Mouse (Mus musculus) forebrain, embryonic 12.5 days (tissue): Measurements from ENCODE around the gene Ppp1r9a. TPM values are rescaled to one million over a fixed set of nuclear protein-coding genes. Genes with fewer than 3 reads are reported as not detected.

Source experiments
- ATAC-seq: fragments of 200-750 bp; cut with Nextera tagmentation; 2 replicates; pipeline ENCODE4 v1.8.0; 2017; ENCODE audit warnings: moderate TSS enrichment; ENCODE audit not compliant: low FRiP score
- H3K27ac ChIP-seq: fragments of 300-500 bp; sonication (generic); 2 replicates; pipeline ENCODE4 v1.5.1; 2016; ENCODE audit warnings: mild to moderate bottlenecking
- H3K27me3 ChIP-seq: fragments of 300-500 bp; sonication (generic); 2 replicates; pipeline ENCODE4 v1.6.1; 2016; ENCODE audit warnings: mild to moderate bottlenecking
- H3K36me3 ChIP-seq: fragments of 300-500 bp; sonication (generic); replicated peaks from 2 replicates; pipeline ENCODE4 v1.6.1; 2016; ENCODE audit warnings: mild to moderate bottlenecking
- H3K4me1 ChIP-seq: fragments of 300-500 bp; sonication (generic); 2 replicates; pipeline ENCODE4 v1.6.1; 2016
- H3K4me2 ChIP-seq: fragments of 300-500 bp; sonication (generic); 2 replicates; pipeline ENCODE4 v1.6.1; 2016; ENCODE audit warnings: mild to moderate bottlenecking, moderate library complexity
- H3K4me3 ChIP-seq: fragments of 300-500 bp; sonication (generic); replicated peaks from 2 replicates; pipeline ENCODE4 v1.5.1; 2016; ENCODE audit warnings: mild to moderate bottlenecking
- H3K9ac ChIP-seq: fragments of 300-500 bp; sonication (generic); 2 replicates; pipeline ENCODE4 v1.6.1; 2016; ENCODE audit warnings: mild to moderate bottlenecking
- H3K9me3 ChIP-seq: fragments of 300-500 bp; sonication (generic); 2 replicates; pipeline ENCODE4 v1.6.1; 2016
- WGBS: fragments of 180-500 bp; shearing (Covaris S2); methylation state at CpG from one replicate; pipeline ENCODE4 v1.1.7; 2016; 5-methylcytosine and 5-hydroxymethylcytosine counted together
- polyA plus RNA-seq: library from polyadenylated mRNA; unstranded; fragments of >200 nt; fragmentation: Nextera tagmentation; extraction: Ambion mirVana; gene quantifications from 2 replicates; pipeline ENCODE4 v1.2.1, GENCODE M21; 2016

Ppp1r9a gene
- polyA plus RNA-seq, 1 experiment from 2014 or later = 30.5 TPM

- ATAC-seq = no peak
- no peaks in the 10 kb centered on the region for H3K36me3 ChIP-seq
- no peak overlapping the region for H3K9ac ChIP-seq
- no peaks in the 10 kb centered on the region for H3K9me3 ChIP-seq
- H3K27ac ChIP-seq = no peak overlapping the region
- no peaks in the 10 kb centered on the region for H3K27me3 ChIP-seq
- WGBS = 95% methylated on average over 6 of the region's 6 CpGs
- no peak overlapping the region for H3K4me2 ChIP-seq
- no peak overlapping the region for H3K4me3 ChIP-seq
- peaks cover 28% of the 10 kb centered on the region for H3K4me1 ChIP-seq
Observed at GRCm38 (mm10) chr6:5014567-5014966, 111.8 kb downstream of the Ppp1r9a start.

- H3K27ac ChIP-seq = no peak overlapping the region
- WGBS = 61% methylated on average over 2 of the region's 2 CpGs
- H3K27me3 ChIP-seq = no peaks in the 10 kb centered on the region
- ATAC-seq = no peak
- H3K9me3 ChIP-seq = no peaks in the 10 kb centered on the region
- H3K4me2 ChIP-seq = no peak overlapping the region
- H3K9ac ChIP-seq = no peak overlapping the region
- H3K36me3 ChIP-seq = no peaks in the 10 kb centered on the region
- H3K4me3 ChIP-seq = no peak overlapping the region
- H3K4me1 ChIP-seq = peaks cover 28% of the 10 kb centered on the region
Observed at GRCm38 (mm10) chr6:5015173-5015572, 112.5 kb downstream of the Ppp1r9a start.

GRCm38 (mm10) chr6:5017945-5018511 lies 115.3 kb downstream of the Ppp1r9a start:
- Histone ChIP-seq H3K36me3 (no peaks in the 10 kb centered on the region), H3K4me1 (peaks cover under 1% of the 10 kb centered on the region), H3K4me3 (no peak overlapping the region), H3K9me3 (no peaks in the 10 kb centered on the region), H3K9ac (no peak overlapping the region), H3K27me3 (no peaks in the 10 kb centered on the region), H3K4me2 (no peak overlapping the region), H3K27ac (no peak overlapping the region)
- ATAC-seq = no peak
- 85% methylated on average over 6 of the region's 6 CpGs for WGBS

GRCm38 (mm10) chr6:5019208-5019607 lies 116.5 kb downstream of the Ppp1r9a start:
- WGBS = 36% methylated on average over 5 of the region's 5 CpGs
- H3K4me2 ChIP-seq = no peak overlapping the region
- no peak overlapping the region for H3K9ac ChIP-seq
- H3K36me3 ChIP-seq = no peaks in the 10 kb centered on the region
- ATAC-seq = no peak
- no peaks in the 10 kb centered on the region for H3K9me3 ChIP-seq
- no peak overlapping the region for H3K27ac ChIP-seq
- no peaks in the 10 kb centered on the region for H3K27me3 ChIP-seq
- no peak overlapping the region for H3K4me3 ChIP-seq
- H3K4me1 ChIP-seq = no peaks in the 10 kb centered on the region

GRCm38 (mm10) chr6:5019969-5020368 lies 117.3 kb downstream of the Ppp1r9a start:
- H3K4me3 ChIP-seq = no peak overlapping the region
- no peaks in the 10 kb centered on the region for H3K36me3 ChIP-seq
- no peaks in the 10 kb centered on the region for H3K4me1 ChIP-seq
- H3K9ac ChIP-seq = no peak overlapping the region
- H3K27ac ChIP-seq = no peak overlapping the region
- no peaks in the 10 kb centered on the region for H3K27me3 ChIP-seq
- WGBS = 93% methylated on average over 2 of the region's 2 CpGs
- no peak overlapping the region for H3K4me2 ChIP-seq
- H3K9me3 ChIP-seq = no peaks in the 10 kb centered on the region
- ATAC-seq = no peak

- ATAC-seq = no peak
- H3K36me3 ChIP-seq = no peaks in the 10 kb centered on the region
- H3K4me1 ChIP-seq = no peaks in the 10 kb centered on the region
- no peaks in the 10 kb centered on the region for H3K9me3 ChIP-seq
- 89% methylated on average over 1 of the region's 1 CpGs for WGBS
- H3K27me3 ChIP-seq = no peaks in the 10 kb centered on the region
- H3K4me3 ChIP-seq = no peak overlapping the region
- no peak overlapping the region for H3K9ac ChIP-seq
- H3K4me2 ChIP-seq = no peak overlapping the region
- H3K27ac ChIP-seq = no peak overlapping the region
Observed at GRCm38 (mm10) chr6:5020510-5020909, 117.8 kb downstream of the Ppp1r9a start.

- no peak overlapping the region for H3K27ac ChIP-seq
- peaks cover 11% of the 10 kb centered on the region for H3K4me1 ChIP-seq
- 86% methylated on average over 5 of the region's 5 CpGs for WGBS
- no peak overlapping the region for H3K4me2 ChIP-seq
- no peaks in the 10 kb centered on the region for H3K27me3 ChIP-seq
- no peak overlapping the region for H3K4me3 ChIP-seq
- no peaks in the 10 kb centered on the region for H3K9me3 ChIP-seq
- ATAC-seq = no peak
- H3K9ac ChIP-seq = no peak overlapping the region
- H3K36me3 ChIP-seq = no peaks in the 10 kb centered on the region
Observed at GRCm38 (mm10) chr6:5022677-5023076, 120.0 kb downstream of the Ppp1r9a start.

GRCm38 (mm10) chr6:5024893-5025292 lies 122.2 kb downstream of the Ppp1r9a start:
- no peak overlapping the region for H3K4me3 ChIP-seq
- H3K9me3 ChIP-seq = no peaks in the 10 kb centered on the region
- 71% methylated on average over 7 of the region's 7 CpGs for WGBS
- ATAC-seq = no peak
- H3K9ac ChIP-seq = no peak overlapping the region
- H3K36me3 ChIP-seq = no peaks in the 10 kb centered on the region
- no peak overlapping the region for H3K4me2 ChIP-seq
- no peak overlapping the region for H3K27ac ChIP-seq
- no peaks in the 10 kb centered on the region for H3K27me3 ChIP-seq
- peaks cover 13% of the 10 kb centered on the region for H3K4me1 ChIP-seq

- Histone ChIP-seq H3K4me3 (no peak overlapping the region), H3K4me2 (no peak overlapping the region), H3K27ac (no peak overlapping the region), H3K27me3 (no peaks in the 10 kb centered on the region), H3K36me3 (no peaks in the 10 kb centered on the region), H3K4me1 (peaks cover 13% of the 10 kb centered on the region), H3K9me3 (no peaks in the 10 kb centered on the region), H3K9ac (no peak overlapping the region)
- 41% methylated on average over 3 of the region's 3 CpGs for WGBS
- no peak for ATAC-seq
Observed at GRCm38 (mm10) chr6:5026772-5027171, 124.1 kb downstream of the Ppp1r9a start.

GRCm38 (mm10) chr6:5027213-5027612 lies 124.5 kb downstream of the Ppp1r9a start:
- 53% methylated on average over 2 of the region's 2 CpGs for WGBS
- H3K27ac ChIP-seq = no peak overlapping the region
- ATAC-seq = no peak
- H3K27me3 ChIP-seq = no peaks in the 10 kb centered on the region
- H3K4me3 ChIP-seq = no peak overlapping the region
- peaks cover 13% of the 10 kb centered on the region for H3K4me1 ChIP-seq
- no peaks in the 10 kb centered on the region for H3K9me3 ChIP-seq
- no peak overlapping the region for H3K4me2 ChIP-seq
- no peak overlapping the region for H3K9ac ChIP-seq
- no peaks in the 10 kb centered on the region for H3K36me3 ChIP-seq

- WGBS = 51% methylated on average over 5 of the region's 5 CpGs
- no peaks in the 10 kb centered on the region for H3K36me3 ChIP-seq
- H3K4me2 ChIP-seq = no peak overlapping the region
- no peaks in the 10 kb centered on the region for H3K27me3 ChIP-seq
- H3K4me3 ChIP-seq = no peak overlapping the region
- H3K9ac ChIP-seq = no peak overlapping the region
- no peaks in the 10 kb centered on the region for H3K9me3 ChIP-seq
- ATAC-seq = no peak
- no peak overlapping the region for H3K27ac ChIP-seq
- H3K4me1 ChIP-seq = peaks cover 13% of the 10 kb centered on the region
Observed at GRCm38 (mm10) chr6:5027801-5028200, 125.1 kb downstream of the Ppp1r9a start.

GRCm38 (mm10) chr6:5029205-5029927 lies 126.6 kb downstream of the Ppp1r9a start:
- no peak overlapping the region for H3K4me2 ChIP-seq
- H3K9me3 ChIP-seq = no peaks in the 10 kb centered on the region
- no peak for ATAC-seq
- WGBS = 67% methylated on average over 13 of the region's 13 CpGs
- no peak overlapping the region for H3K27ac ChIP-seq
- no peak overlapping the region for H3K9ac ChIP-seq
- H3K36me3 ChIP-seq = no peaks in the 10 kb centered on the region
- no peak overlapping the region for H3K4me3 ChIP-seq
- peaks cover 13% of the 10 kb centered on the region for H3K4me1 ChIP-seq
- H3K27me3 ChIP-seq = no peaks in the 10 kb centered on the region

- ATAC-seq = no peak
- Histone ChIP-seq H3K36me3 (no peaks in the 10 kb centered on the region), H3K27ac (no peak overlapping the region)
Observed at GRCm38 (mm10) chr6:5029956-5030355, 127.2 kb downstream of the Ppp1r9a start.

More at GRCm38 (mm10) chr6:5029956-5030355, 127.2 kb downstream of the Ppp1r9a start:
- H3K9me3 ChIP-seq = no peaks in the 10 kb centered on the region
- no peak overlapping the region for H3K4me2 ChIP-seq
- no peak overlapping the region for H3K4me3 ChIP-seq
- peaks cover 13% of the 10 kb centered on the region for H3K4me1 ChIP-seq
- no peak overlapping the region for H3K9ac ChIP-seq
- 91% methylated on average over 5 of the region's 5 CpGs for WGBS
- H3K27me3 ChIP-seq = no peaks in the 10 kb centered on the region
